Mouse (Mus musculus): ENCODE results near the gene Trp53bp1.

Trp53bp1 gene

DNA sequence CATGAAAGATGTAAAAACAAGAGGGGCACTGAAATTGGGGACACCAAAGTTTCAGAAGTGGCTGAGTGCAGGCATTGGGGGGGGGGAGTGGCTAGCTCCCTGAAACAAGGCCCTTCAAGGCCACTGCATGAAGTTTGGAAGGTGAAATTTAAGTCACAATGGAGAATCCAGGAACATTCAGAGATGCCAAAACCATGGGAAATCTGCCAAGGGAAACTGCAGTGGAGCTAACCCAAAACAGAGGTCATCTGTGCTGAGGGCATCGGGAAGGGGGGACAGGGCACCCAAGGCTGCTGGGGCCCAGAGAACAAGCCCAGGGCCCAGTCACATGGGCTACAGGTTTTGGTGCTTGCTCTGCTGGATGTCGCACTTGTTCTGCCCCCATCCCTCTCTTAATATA, 21.4 kb downstream of the Trp53bp1 start:
- CTCF ChIA-PET = no interaction called here

DNA sequence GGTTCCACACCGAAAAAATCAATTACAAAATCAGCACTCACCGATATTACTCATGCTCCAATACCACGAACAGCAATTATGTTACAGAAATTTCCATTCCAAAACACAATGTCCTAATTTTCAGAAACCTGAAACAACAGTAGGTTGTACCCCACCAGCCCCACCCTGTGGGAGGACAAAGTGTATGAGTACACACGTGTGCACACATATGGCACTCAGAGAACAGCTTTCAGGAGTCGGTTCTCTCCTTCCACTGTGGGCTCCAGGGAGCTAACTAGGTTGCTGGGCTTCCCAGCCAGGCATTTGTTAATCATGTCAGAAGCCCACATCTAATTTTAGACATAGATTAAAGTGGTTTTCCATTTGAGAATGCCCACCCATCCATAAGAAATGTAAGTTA, 27.1 kb downstream of the Trp53bp1 start:
- CTCF ChIA-PET = no interaction called here

GRCm38 (mm10) chr2:121239426-121239825, 31.8 kb downstream of the Trp53bp1 start:
- CTCF ChIA-PET = no interaction called here

DNA sequence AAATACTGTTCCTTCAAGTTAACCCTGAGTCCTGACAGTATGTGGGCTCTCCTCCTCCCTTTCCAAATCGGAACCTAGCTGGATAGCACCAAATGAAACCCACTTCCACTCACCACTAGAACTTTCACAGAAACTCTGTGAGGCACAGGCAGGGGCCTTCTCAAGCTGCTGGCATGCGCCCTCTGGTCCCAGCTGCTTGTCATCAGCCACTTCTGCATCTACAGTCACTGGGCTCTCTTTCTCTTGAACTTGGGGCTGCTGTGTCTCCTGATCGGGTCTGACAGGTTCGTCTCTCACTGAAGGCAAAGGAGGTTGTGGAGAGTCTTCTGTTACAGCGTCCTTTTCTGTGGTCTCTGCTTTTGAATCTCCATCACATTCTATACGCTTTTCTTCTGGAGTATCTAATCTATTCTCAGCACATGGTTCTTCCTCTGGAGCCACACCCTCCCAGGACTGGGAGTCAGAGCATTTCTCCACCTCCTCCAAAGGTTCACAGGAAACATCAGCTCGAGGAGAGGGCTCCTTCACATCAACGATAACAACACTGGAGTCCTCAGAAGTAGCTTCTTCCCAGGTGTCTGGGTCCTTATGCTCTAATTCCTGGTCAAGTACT, 35.6 kb downstream of the Trp53bp1 start:
- CTCF ChIA-PET = no interaction called here

DNA sequence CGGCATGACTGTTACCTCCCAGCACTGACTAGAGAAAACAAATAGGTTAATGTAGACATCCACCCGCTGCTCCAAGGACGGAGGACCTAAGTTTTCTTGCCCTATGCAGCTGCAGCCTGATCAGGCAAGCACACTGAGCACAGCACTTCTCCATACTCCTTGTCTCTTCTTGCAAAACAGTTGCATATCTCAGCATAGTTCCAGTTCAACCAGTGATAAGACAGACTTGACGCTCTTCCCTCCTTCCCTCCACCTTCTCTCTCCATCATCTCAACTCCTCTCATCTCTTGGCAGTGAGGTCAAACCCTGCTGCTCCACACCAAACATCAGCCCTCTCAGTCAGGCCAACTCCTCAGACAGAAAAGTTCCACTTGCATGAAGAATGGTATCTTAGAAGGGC, 43.1 kb downstream of the Trp53bp1 start:
- CTCF ChIA-PET = no interaction called here

DNA sequence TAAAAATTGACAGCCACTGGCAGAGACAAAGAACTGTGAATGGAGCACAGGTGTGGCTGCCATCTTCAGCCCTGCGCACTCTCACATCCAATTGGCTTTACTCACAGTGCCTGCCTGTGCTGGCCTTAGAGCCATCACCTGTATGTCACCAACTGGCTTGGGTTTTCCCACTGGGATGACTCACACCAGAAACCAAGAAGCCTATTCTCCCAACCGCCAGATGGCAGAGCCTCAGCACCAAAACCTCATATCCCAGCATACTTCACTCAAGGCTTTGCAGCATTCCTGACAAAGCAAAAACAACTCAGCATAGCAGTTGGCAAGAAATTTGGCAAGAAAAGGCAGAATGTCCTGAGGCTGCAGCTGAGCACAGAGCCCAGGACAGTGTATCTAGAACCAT, 48.2 kb downstream of the Trp53bp1 start:
- CTCF ChIA-PET = no interaction called here

- CTCF ChIA-PET = interaction anchor here (0.7 kb wide), 1 partner anchor 12 kb away, joined by 3 read pairs; no protein-coding TSS in a partner anchor
These were observed 51.2 kb downstream of the Trp53bp1 start for GRCm38 (mm10) chr2:121219994-121220393.

DNA sequence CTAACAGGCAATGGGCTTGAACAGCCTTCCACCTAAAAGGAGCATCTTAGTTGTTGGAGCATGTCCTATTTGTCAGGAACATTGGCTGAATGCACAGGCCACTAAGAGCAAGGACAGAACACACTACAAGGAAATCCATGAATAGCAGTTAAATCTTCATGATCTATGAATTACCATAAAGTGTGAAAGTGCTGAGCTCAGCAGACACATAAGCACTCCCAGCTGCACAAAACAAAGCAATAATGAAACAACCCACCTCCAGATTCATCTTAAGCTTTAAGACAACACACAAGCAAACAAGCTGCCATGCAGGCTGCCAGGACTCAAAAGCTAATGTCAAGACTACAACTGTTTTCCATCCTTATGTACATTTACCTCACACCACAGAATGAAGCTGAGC, 52.0 kb downstream of the Trp53bp1 start:
- CTCF ChIA-PET = no interaction called here

- CTCF ChIA-PET = no interaction called here
These were observed 56.7 kb downstream of the Trp53bp1 start for GRCm38 (mm10) chr2:121214491-121214890.

- CTCF ChIA-PET = no interaction called here
These were observed 64.7 kb downstream of the Trp53bp1 start for GRCm38 (mm10) chr2:121206541-121206940.

- CTCF ChIA-PET = no interaction called here
These were observed 66.9 kb downstream of the Trp53bp1 start for GRCm38 (mm10) chr2:121204276-121204675.

DNA sequence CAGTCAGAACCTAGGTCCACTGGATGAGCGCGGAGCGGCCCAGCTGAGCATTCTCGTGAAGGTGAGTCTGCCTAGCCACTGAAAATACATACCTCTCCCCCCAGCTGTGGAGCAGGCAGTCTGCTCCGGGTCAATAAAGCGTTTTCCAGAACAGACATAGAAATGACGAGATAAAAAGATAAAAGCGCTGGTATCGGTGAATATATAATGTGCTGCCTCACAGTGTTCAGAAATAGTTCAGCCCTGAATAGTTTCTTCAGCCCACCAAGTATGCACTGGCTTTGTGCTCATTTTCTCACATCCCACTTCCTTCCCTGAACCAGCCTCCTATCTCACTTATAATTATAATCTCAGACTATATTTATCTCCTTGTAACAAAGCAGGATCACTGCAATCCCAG, 75.7 kb downstream of the Trp53bp1 start:
- CTCF ChIA-PET = no interaction called here

DNA sequence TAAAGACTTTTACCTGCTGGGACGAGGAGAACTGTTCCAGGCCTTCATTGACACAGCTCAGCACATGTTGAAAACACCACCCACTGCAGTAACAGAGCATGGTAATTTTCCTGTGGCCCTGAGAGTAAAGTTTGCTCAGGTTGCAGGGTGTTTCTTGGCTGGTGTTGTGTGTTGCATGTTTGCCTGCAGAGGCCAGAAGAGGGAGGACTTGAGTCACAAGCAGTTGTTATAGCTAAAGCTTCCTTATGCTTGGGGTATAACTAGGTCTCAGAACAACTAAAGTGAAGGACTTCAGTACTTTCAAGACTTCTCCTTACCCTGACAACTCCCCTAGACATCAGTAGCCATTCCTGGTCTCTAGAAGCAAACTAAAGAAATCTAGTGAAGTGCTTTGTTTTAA, 82.7 kb downstream of the Trp53bp1 start:
- CTCF ChIA-PET = no interaction called here

DNA sequence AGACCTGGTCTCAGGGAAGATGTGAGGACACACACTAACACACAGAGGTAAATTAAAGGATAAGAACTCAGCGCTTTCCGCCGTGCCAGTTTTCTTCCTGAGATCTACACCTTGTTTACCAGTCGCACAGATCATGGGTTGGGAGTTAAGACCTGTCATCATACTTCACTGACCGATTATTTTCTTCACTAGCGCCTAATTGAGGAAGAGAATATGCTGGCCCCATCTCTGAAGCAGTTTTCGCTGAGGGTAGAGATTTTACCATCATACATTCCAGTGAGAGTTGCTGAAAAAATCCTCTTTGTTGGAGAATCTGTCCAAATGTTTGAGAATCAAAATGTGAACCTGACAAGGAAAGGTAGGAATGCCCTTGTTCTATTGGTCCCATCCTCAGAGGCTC, 87.1 kb downstream of the Trp53bp1 start:
- CTCF ChIA-PET = no interaction called here

GRCm38 (mm10) chr2:121183431-121183830, 87.8 kb downstream of the Trp53bp1 start:
- CTCF ChIA-PET = no interaction called here

DNA sequence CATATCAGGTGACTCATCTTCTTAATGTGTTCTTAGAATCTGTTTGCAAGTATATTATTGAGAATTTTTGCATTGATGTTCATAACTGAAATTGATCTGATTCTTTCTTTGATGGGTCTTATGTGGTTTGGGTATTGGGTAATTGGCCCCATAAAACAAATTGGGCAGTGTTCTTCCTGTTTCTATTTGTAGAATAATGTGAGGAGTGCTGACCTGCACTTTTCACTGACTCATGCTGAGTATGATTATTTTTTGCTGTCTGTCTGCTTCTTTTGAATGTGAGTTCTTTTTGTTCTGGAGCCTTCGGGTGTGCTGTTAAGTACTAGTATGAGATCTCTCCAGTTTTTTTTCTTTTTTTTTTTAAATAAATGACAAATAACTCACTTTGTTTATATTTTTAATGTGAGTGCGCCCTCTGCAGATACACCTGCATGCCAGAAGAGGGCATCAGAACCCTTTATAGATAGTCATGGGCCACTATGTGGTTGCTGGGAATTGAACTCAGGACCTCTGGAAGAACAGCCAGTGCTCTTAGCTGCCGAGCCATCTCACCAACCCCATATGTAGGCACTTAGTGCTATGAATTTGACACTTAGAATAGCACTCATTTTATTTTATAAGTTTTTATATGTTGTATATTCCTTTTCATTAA, 92.3 kb downstream of the Trp53bp1 start:
- CTCF ChIA-PET = no interaction called here

- CTCF ChIA-PET = interaction anchor here (0.6 to 0.7 kb wide), 3 partner anchors 16 to 1883 kb away, joined by 3 to 4 read pairs (median 4); no protein-coding TSS in a partner anchor
These were observed 100.0 kb downstream of the Trp53bp1 start, which contains the start of gene Zscan29 for GRCm38 (mm10) chr2:121170980-121171742. TSS of gene Zscan29 (minus strand) at chr2:121171125.

DNA sequence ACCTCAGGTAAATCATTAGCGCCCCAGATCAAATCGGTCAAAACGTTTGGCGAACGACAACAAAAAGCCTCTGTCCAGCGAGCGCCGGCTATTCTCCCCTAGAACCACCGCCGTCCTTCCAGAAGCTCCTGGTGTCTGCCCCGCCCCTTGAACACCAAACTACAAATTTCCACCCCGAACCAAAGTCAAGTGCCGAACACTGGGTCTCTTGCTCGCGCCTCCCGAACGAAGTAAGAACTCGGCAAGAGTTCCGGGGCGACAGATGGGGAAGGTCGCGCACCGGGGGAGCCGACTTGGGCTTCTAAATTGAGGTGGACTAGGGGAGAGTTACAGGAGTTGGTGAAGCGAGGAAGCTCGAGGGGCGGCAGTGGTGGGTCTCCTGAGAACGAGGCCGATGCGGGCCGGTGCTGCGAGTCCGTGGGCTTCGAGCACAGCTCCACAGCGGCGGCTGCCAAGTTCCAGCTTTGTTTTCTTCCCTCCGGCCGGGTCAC, 100.7 kb downstream of the Trp53bp1 start, which contains the start of gene Tubgcp4:
TSS of gene Tubgcp4 (plus strand) at position 174 of the 491 bp plus-strand sequence.
- CTCF ChIA-PET = interaction anchor here (0.6 to 0.7 kb wide), 2 partner anchors 17 to 1883 kb away, joined by 4 read pairs; no protein-coding TSS in a partner anchor

DNA sequence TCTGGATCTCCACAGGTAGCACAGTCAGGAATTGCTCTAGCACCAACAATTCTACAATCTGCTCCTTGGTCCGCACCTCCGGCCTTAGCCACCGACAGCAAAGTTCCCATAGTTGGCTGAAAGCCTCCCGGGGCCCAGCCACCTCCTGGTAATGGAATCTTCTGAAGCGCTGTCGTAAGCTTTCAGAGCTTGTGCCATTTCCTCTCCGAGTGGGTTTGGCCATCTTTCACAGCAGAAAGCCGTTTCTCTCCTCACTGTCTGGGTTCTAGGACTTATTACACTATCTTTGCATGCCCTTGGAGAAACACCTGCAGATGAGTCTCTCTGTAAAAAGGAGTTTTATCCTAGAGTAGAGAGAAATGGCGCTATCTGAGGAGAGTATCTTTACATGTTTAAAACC, 101.3 kb downstream of the Trp53bp1 start:
- CTCF ChIA-PET = interaction anchor here (0.6 kb wide), 1 partner anchor 29 kb away, joined by 4 read pairs; the partner anchor contains the start of genes Adal and Lcmt2

DNA sequence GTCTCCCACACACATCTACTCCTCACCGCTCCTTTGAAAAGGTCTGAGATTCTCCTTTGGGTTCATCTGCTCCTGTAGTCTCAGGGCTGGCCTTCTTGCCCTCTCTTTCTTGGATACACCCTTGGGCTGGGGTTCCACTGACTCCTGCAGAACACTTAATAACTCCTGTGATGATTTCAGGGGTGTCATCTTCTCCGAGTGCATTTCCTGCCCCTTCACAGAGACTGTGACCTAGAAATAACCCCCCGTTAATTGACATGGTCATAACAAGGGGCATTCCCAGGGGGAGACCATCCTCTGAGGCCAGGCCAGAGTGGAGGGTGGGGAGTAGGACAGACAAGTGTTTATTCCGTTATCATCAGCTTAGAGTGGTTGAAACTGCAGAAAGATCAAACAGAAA, 102.0 kb downstream of the Trp53bp1 start:
- CTCF ChIA-PET = interaction anchor here (0.6 kb wide), 1 partner anchor 29 kb away, joined by 4 read pairs; the partner anchor contains the start of genes Adal and Lcmt2

GRCm38 (mm10) chr2:121153100-121153499, 118.1 kb downstream of the Trp53bp1 start:
- CTCF ChIA-PET = no interaction called here

DNA sequence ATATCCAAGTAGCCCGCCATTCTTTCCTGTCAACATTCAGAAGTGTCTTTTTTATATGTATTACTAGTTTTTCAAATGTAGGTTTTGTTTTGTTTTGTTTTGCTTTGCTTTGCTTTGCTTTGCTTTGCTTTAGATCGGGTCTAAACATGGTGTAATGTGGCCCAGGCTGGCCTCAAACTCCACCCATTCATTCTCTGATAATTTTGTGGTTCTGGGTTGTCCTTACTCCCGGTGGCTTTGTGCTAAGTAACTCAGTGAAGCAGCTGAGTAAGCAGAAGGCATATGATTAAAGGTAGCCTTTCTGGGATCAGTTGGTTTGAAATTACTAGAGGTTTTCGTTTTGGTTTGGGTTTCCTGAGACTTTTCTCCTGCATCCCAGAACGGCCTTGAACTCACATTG, 121.5 kb downstream of the Trp53bp1 start:
- CTCF ChIA-PET = no interaction called here
